Mouse (Mus musculus) C2C12 (cell line): Measurements from ENCODE around the gene Tacr2. TPM values are rescaled to one million over a fixed set of nuclear protein-coding genes. Genes with fewer than 3 reads are reported as not detected.

Experiments used
- H3K27me3 ChIP-seq: one replicate; pipeline ENCODE4 v1.6.1; 2011; ENCODE audit not compliant: control insufficient read depth, insufficient read depth, insufficient read length
- H3K36me3 ChIP-seq: one replicate; pipeline ENCODE4 v1.6.1; 2011; ENCODE audit not compliant: control insufficient read depth, insufficient read depth
- H3K4me3 ChIP-seq: one replicate; pipeline ENCODE4 v1.5.1; 2011; ENCODE audit warnings: mild to moderate bottlenecking, control low read depth; ENCODE audit not compliant: poor library complexity, insufficient read depth, severe bottlenecking
- H3K79me2 ChIP-seq: one replicate; pipeline ENCODE4 v1.6.1; 2011; ENCODE audit not compliant: control insufficient read depth, insufficient read depth
- H3K79me3 ChIP-seq: one replicate; pipeline ENCODE4 v1.6.1; 2011; ENCODE audit warnings: low read depth, control low read depth
- H3ac ChIP-seq: one replicate; pipeline ENCODE3; 2011; ENCODE audit warnings: low read depth; ENCODE audit not compliant: control insufficient read depth, insufficient read length
- CEBPB ChIP-seq: IDR thresholded peaks from one replicate; pipeline ENCODE4 v1.6.1; 2011; ENCODE audit warnings: low read depth, mild to moderate bottlenecking, control low read depth, moderate library complexity
- CTCF ChIP-seq: IDR thresholded peaks from one replicate; pipeline ENCODE4 v1.5.1; 2011; ENCODE audit not compliant: control insufficient read depth, insufficient read depth, insufficient read length
- FOSL1 ChIP-seq: IDR thresholded peaks from one replicate; pipeline ENCODE4 v1.8.0; 2011; ENCODE audit warnings: mild to moderate bottlenecking, low read length; ENCODE audit not compliant: poor library complexity, insufficient read depth, severe bottlenecking
- MAX ChIP-seq: IDR thresholded peaks from one replicate; pipeline ENCODE4 v1.6.1; 2011; ENCODE audit warnings: mild to moderate bottlenecking, control low read depth
- MYOD1 ChIP-seq: IDR thresholded peaks from one replicate; pipeline ENCODE4 v1.6.1; 2011; ENCODE audit warnings: low read depth; ENCODE audit not compliant: control insufficient read depth, insufficient read length
- MYOG ChIP-seq: IDR thresholded peaks from one replicate; pipeline ENCODE4 v1.6.1; 2011; ENCODE audit not compliant: control insufficient read depth, insufficient read length; ENCODE audit errors: extremely low read depth
- USF1 ChIP-seq: IDR thresholded peaks from one replicate; pipeline ENCODE4 v1.6.1; 2011; ENCODE audit warnings: low read depth, mild to moderate bottlenecking, control low read depth, moderate library complexity
- polyA plus RNA-seq: library from polyadenylated mRNA; unstranded; fragments of >200 nt; fragmentation: generic; extraction: Trizol; gene quantifications from one replicate; pipeline ENCODE4 v1.2.1, GENCODE M21; 2012; ENCODE audit warnings: missing spikeins

Gene Tacr2
- polyA plus RNA-seq, 1 experiment, result 0.04 TPM

DNA sequence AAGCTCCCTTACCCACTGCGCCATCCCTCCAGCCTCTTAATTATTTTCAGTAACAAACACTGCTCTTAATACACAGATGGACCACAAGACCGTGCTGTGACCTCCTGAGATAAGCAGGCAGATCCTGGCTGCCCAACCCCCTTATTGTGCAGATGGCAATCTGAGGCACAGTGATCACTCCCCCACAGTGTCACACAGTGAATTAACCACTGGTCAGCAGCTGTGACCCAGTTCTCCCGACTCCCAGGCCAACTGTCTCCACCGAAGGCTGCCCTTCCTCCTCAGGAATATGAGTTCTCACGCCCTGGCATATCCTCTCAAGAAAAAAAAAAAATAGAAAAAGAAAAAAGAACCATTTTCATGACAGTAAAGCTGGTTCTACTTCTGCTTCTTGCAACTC, 35.6 kb upstream of the Tacr2 start:
- Histone ChIP-seq H3K79me2 (no peaks in the 10 kb centered on the region), H3ac (no peak overlapping the region), H3K36me3 (no peaks in the 10 kb centered on the region), H3K4me3 (no peak overlapping the region), H3K27me3 (no peaks in the 10 kb centered on the region), H3K79me3 (peaks cover under 1% of the 10 kb centered on the region)
- no peak for TF ChIP-seq CEBPB
- TF ChIP-seq MAX, result no peak
- no peak for TF ChIP-seq MYOG
- no peak for TF ChIP-seq CTCF
- no peak for TF ChIP-seq MYOD1
- no peak for TF ChIP-seq FOSL1
- TF ChIP-seq USF1, result no peak

DNA sequence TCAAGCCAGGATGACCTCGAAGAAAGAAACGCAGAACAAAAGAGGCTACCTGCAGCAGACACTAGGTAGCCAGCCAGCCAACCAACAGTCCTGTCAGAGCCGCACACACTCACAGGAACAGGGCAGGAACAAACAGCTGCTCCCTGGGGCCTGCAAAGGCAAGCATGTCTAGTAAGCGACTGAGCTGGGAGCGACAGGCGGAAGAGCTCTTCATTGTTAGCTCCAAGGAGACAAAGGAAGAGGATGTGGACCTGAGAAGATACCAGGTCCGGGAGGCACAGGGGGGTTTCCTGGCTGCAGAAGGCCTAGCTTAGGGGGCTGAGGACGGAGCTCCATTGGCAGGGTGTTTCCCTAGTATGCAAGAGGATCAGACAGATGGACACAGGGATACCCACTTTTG, 35.0 kb upstream of the Tacr2 start:
- no peak overlapping the region for H3K4me3 ChIP-seq
- H3K79me3 ChIP-seq, result no peaks in the 10 kb centered on the region
- TF ChIP-seq CTCF (no peak), MAX (no peak), FOSL1 (no peak)
- H3K36me3 ChIP-seq, result no peaks in the 10 kb centered on the region
- no peak overlapping the region for H3ac ChIP-seq
- no peaks in the 10 kb centered on the region for H3K79me2 ChIP-seq
- H3K27me3 ChIP-seq, result no peaks in the 10 kb centered on the region

DNA sequence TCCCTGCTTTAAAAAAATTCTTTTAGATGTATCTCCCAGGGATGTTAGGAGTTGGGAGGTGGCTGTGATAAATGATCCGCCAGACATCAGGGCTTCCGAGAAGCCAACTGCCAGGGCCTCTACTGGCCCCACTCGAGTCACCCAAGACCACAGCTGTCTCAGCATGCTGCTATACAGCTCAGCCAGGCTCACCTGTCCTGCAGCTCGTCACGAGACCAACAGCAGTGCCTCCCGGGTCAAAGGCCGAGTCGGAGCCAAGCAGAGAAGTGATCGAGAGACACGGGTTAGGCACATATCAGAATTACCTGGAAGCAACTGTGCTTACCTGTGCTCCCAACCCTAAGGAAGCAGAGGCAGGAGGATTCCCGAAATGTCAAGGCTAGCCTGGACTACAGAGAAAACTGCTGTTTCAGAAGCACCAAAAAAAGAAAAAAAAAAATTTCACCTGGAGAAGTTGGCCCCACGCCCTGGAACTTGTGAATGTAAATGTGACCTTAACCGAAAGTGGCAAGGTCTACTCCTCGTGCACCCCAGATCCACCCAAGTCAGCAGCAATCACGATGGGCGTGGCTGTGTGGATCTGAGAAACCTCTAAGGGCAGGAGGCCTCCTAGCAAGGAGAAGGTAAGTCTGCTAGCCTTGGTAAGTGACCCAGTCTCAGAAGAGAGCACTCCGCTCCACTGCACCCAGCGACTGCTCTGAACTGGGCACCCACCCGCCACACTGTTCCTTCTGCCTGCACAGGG, 34.0 kb upstream of the Tacr2 start:
- H3K79me3 ChIP-seq, result no peaks in the 10 kb centered on the region
- H3K36me3 ChIP-seq, result no peaks in the 10 kb centered on the region
- H3K79me2 ChIP-seq, result no peaks in the 10 kb centered on the region
- no peak for TF ChIP-seq CTCF
- no peak for TF ChIP-seq FOSL1
- TF ChIP-seq MAX, result no peak
- TF ChIP-seq MYOD1, result no peak
- no peaks in the 10 kb centered on the region for H3K27me3 ChIP-seq
- H3K4me3 ChIP-seq, result no peak overlapping the region
- no peak overlapping the region for H3ac ChIP-seq

DNA sequence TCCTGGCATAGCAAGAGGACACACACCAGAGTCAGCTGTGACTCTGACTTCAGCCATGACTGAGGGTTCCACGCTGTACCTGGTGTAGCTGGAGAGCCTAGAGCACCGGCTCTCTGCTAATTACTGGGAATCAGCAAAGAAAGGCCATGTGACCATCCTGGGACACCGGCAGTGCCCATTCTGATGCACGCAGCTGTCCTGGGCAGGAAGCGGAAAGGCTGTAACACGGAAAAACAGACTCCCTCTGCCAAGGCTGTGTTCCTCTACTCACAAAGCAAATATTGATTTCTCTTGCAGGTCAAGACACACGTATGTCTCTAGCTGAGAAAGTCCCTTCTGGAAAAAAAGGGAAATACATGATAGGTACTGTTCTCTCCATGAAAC, 33.5 kb upstream of the Tacr2 start:
- TF ChIP-seq MAX (no peak), CEBPB (no peak), FOSL1 (no peak), MYOD1 (no peak), MYOG (no peak), CTCF (no peak), USF1 (no peak)

DNA sequence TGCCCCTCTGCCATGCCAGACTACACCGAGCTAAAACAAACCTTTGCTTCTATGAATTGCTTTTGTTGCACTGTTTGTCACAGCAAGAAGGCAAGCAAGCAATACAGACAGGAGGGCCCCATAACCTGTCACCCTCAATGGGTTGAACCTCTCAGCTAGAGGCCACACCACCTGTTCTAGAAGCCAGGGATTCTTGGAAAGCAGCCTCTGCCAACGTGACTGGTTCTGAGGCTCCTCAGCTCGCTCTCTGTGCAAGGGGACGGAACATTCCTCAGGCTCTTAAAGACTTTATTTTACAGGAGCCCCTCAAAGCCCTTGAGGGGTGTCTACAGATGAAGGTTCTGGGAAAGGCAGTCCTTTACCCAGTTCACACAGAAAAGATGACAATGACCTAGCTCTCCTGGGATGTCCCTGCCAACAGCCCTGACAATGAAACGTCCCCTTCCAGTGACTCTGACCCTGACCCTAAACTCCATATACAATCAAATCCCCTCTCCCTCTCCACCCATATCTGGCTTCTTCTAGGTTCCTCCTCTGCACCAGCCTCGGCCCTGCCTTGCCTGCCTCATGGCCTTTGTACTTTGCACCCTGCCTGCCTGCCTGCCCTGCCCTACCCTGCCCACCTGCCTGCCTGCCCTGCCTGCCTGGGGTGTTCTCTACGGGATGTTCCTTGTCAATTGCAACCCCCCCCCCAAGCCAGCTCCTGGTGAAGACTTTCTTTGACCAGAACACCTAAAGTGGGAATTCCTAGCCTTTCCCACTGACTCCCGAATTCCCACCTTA, 31.3 kb upstream of the Tacr2 start:
- no peaks in the 10 kb centered on the region for H3K79me2 ChIP-seq
- H3ac ChIP-seq, result no peak overlapping the region
- no peak for TF ChIP-seq MAX
- peaks cover 2% of the 10 kb centered on the region for H3K79me3 ChIP-seq
- H3K4me3 ChIP-seq, result no peak overlapping the region
- H3K36me3 ChIP-seq, result no peaks in the 10 kb centered on the region
- no peaks in the 10 kb centered on the region for H3K27me3 ChIP-seq

More for the DNA sequence above, 33.5 kb upstream of the Tacr2 start:
- no peaks in the 10 kb centered on the region for H3K79me2 ChIP-seq
- peaks cover 1% of the 10 kb centered on the region for H3K79me3 ChIP-seq
- H3K36me3 ChIP-seq, result no peaks in the 10 kb centered on the region
- no peak overlapping the region for H3ac ChIP-seq
- H3K4me3 ChIP-seq, result no peak overlapping the region
- H3K27me3 ChIP-seq, result no peaks in the 10 kb centered on the region

DNA sequence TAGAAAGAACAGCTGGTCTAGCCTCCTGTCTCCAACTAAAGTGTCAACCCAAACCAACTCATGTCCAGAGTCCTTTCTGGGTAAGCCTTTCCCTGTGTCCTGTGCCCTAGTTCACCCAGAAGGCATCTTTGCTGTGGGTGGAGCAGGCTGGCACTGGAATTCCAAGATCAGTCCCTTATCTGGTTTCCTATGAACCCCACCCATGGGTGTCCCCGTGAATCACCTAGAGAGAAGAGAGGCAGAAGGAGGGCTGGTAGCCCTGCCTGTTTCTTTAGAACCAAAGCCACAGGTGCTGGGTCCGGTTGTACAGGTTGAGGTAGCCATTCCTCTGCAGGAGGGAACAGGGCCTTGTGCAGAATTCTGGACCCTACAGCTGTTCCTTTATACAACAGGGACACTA, 30.6 kb upstream of the Tacr2 start:
- TF ChIP-seq FOSL1, result no peak
- no peak for TF ChIP-seq CEBPB
- TF ChIP-seq MYOD1, result no peak
- TF ChIP-seq CTCF, result no peak
- no peak for TF ChIP-seq MYOG
- H3K79me2 ChIP-seq, result no peaks in the 10 kb centered on the region
- H3ac ChIP-seq, result no peak overlapping the region
- H3K36me3 ChIP-seq, result no peaks in the 10 kb centered on the region
- H3K4me3 ChIP-seq, result no peak overlapping the region
- H3K27me3 ChIP-seq, result no peaks in the 10 kb centered on the region
- peaks cover 2% of the 10 kb centered on the region for H3K79me3 ChIP-seq
